Mouse (Mus musculus) brain, embryonic 14.5 days (tissue): ENCODE measurements around the gene Tacc2.

Experiments
- CTCF ChIP-seq: fragments of 200-500 bp; IDR thresholded peaks from 2 replicates; pipeline ENCODE4 v1.5.1; 2012; ENCODE audit warnings: inconsistent platforms, mild to moderate bottlenecking, moderate library complexity, borderline replicate concordance; ENCODE audit not compliant: insufficient read depth, insufficient read length; ENCODE audit errors: extremely low read depth
- POLR2A ChIP-seq: fragments of 200-500 bp; IDR thresholded peaks from 2 replicates; pipeline ENCODE4 v1.6.1; 2012; ENCODE audit warnings: mild to moderate bottlenecking, inconsistent platforms, borderline replicate concordance; ENCODE audit not compliant: poor library complexity, insufficient read depth, insufficient read length, severe bottlenecking; ENCODE audit errors: extremely low read depth

GRCm38 (mm10) chr7:130547635-130548175, 29.5 kb upstream of the Tacc2 start:
- TF ChIP-seq POLR2A (no peak), CTCF (no peak)
